Mouse (Mus musculus) forebrain, embryonic 15.5 days (tissue): ENCODE measurements at regions not wholly inside any gene's neighbourhood (a gene's known extent, or its start where the extent isn't known, plus 50 kb on each side); places are given as distances from the start of the nearest gene placed in this dataset.

Experiments used
- ATAC-seq: fragments of 200-750 bp; cut with Nextera tagmentation; replicated peaks from 2 replicates; pipeline ENCODE4 v1.8.0; 2017; ENCODE audit warnings: mild to moderate bottlenecking, moderate TSS enrichment, moderate library complexity
- H3K27ac ChIP-seq: fragments of 300-500 bp; sonication (generic); replicated peaks from 2 replicates; pipeline ENCODE4 v1.5.1; 2015; ENCODE audit warnings: mild to moderate bottlenecking, inconsistent platforms
- H3K27me3 ChIP-seq: fragments of 300-500 bp; sonication (generic); 2 replicates; pipeline ENCODE4 v1.6.1; 2015; ENCODE audit warnings: inconsistent platforms
- H3K36me3 ChIP-seq: fragments of 300-500 bp; sonication (generic); 2 replicates; pipeline ENCODE4 v1.6.1; 2015; ENCODE audit warnings: mild to moderate bottlenecking, inconsistent platforms
- H3K4me1 ChIP-seq: fragments of 300-500 bp; sonication (generic); 2 replicates; pipeline ENCODE4 v1.6.1; 2015; ENCODE audit warnings: inconsistent platforms
- H3K4me2 ChIP-seq: fragments of 300-500 bp; sonication (generic); replicated peaks from 2 replicates; pipeline ENCODE4 v1.6.1; 2015; ENCODE audit warnings: mild to moderate bottlenecking, inconsistent platforms
- H3K4me3 ChIP-seq: fragments of 300-500 bp; sonication (generic); 2 replicates; pipeline ENCODE4 v1.5.1; 2015; ENCODE audit warnings: mild to moderate bottlenecking, inconsistent platforms
- H3K9ac ChIP-seq: fragments of 300-500 bp; sonication (generic); replicated peaks from 2 replicates; pipeline ENCODE4 v1.6.1; 2015; ENCODE audit warnings: mild to moderate bottlenecking, inconsistent platforms
- H3K9me3 ChIP-seq: fragments of 300-500 bp; sonication (generic); 2 replicates; pipeline ENCODE4 v1.6.1; 2016; ENCODE audit warnings: inconsistent platforms
- WGBS: fragments of 180-500 bp; shearing (Covaris S2); methylation state at CpG from one replicate; pipeline ENCODE4 v1.1.7; 2015; ENCODE audit warnings: mixed read lengths; 5-methylcytosine and 5-hydroxymethylcytosine counted together

GRCm38 (mm10) chr2:116812869-116813558 lies 65.5 kb upstream of the Tmco5 start:
- 0 out of 2 replicates have a peak overlapping the region, but pooled peaks have one; percentile 28 for H3K27ac ChIP-seq
- H3K27me3 ChIP-seq: no peaks in the 10 kb centered on the region
- 19% methylated on average over 13 of the region's 13 CpGs for WGBS
- peak; percentile 71; the same call in 1 of the 2 replicates for ATAC-seq
- H3K4me3 ChIP-seq: no peak overlapping the region
- H3K4me2 ChIP-seq: no peak overlapping the region
- H3K9me3 ChIP-seq: no peaks in the 10 kb centered on the region
- H3K4me1 ChIP-seq: peaks cover 33% of the 10 kb centered on the region
- no peaks in the 10 kb centered on the region for H3K36me3 ChIP-seq
- H3K9ac ChIP-seq: no peak overlapping the region

GRCm38 (mm10) chr2:116813559-116813895 lies 65.0 kb upstream of the Tmco5 start:
- WGBS: 41% methylated on average over 5 of the region's 5 CpGs
- Histone ChIP-seq H3K36me3 (no peaks in the 10 kb centered on the region), H3K4me2 (no peak overlapping the region), H3K9ac (no peak overlapping the region), H3K27ac (0 out of 2 replicates have a peak overlapping the region, but pooled peaks have one; percentile 28), H3K4me3 (no peak overlapping the region), H3K27me3 (no peaks in the 10 kb centered on the region), H3K4me1 (peaks cover 35% of the 10 kb centered on the region), H3K9me3 (no peaks in the 10 kb centered on the region)
- ATAC-seq: 0 out of 2 replicates have a peak, but pooled peaks have one; percentile 23

- no peaks in the 10 kb centered on the region for H3K9me3 ChIP-seq
- peak overlapping the region; percentile 35; the same call in 1 of the 2 replicates for H3K27ac ChIP-seq
- H3K36me3 ChIP-seq: no peaks in the 10 kb centered on the region
- H3K4me1 ChIP-seq: peaks cover 56% of the 10 kb centered on the region
- no peaks in the 10 kb centered on the region for H3K27me3 ChIP-seq
- H3K9ac ChIP-seq: no peak overlapping the region
- WGBS: 25% methylated on average over 6 of the region's 6 CpGs
- peak overlapping the region; percentile 22; the same call in 1 of the 2 replicates for H3K4me2 ChIP-seq
- ATAC-seq: 0 out of 2 replicates have a peak, but pooled peaks have one; percentile 33
- no peak overlapping the region for H3K4me3 ChIP-seq
These were observed 61.4 kb upstream of the Tmco5 start for GRCm38 (mm10) chr2:116817134-116817533.

DNA sequence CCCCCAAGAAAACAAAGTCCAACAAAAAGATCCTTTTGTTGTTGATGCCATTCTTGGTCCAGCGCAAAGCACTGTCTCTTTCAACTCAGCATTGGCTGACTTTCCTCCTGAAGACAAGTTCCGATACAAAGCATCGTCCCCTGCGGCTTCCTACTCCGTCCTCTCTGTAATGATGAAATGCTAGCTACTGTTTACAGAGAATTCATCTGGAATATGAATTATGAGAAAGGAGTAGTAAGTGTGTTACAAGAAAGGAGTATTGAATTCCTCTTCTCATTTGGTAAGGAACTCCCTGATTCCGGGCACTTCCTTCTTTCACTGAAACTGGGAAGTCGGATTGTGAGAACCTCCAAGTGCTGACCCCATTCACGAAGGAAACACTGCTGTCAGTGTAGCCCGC lies 60.9 kb upstream of the Tmco5 start:
- Histone ChIP-seq H3K9me3 (no peaks in the 10 kb centered on the region), H3K4me1 (peaks cover 55% of the 10 kb centered on the region), H3K27ac (peak overlapping the region; percentile 35; the same call in 1 of the 2 replicates), H3K27me3 (no peaks in the 10 kb centered on the region), H3K36me3 (no peaks in the 10 kb centered on the region), H3K9ac (no peak overlapping the region), H3K4me2 (peak overlapping the region; percentile 22), H3K4me3 (no peak overlapping the region)
- ATAC-seq: no peak
- WGBS: 33% methylated on average over 9 of the region's 9 CpGs

DNA sequence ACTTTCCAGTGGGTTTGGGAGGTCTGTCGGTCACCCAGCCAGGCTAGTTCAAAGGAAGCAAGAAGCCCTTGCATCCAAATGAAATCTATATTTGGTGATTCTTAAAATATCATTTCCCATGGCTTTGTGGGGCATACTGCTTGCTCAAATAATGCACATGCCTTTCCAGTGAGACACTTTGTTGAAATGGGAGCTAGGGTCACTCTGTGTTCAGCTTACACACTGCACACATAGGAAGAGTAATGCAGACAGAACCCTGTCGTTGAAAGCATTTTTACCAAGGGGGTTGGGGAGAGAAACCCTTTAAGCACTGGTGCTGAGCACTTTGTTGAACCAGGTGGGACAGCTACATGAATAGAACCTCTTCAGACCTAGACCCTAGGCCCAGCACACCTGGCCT lies 59.9 kb upstream of the Tmco5 start:
- no peak for ATAC-seq
- H3K27ac ChIP-seq: peak overlapping the region; percentile 9; the same call in 1 of the 2 replicates
- H3K9me3 ChIP-seq: no peaks in the 10 kb centered on the region
- no peak overlapping the region for H3K4me2 ChIP-seq
- peaks cover 46% of the 10 kb centered on the region for H3K4me1 ChIP-seq
- H3K36me3 ChIP-seq: no peaks in the 10 kb centered on the region
- WGBS: 46% methylated on average over 2 of the region's 2 CpGs
- no peaks in the 10 kb centered on the region for H3K27me3 ChIP-seq
- H3K9ac ChIP-seq: no peak overlapping the region
- no peak overlapping the region for H3K4me3 ChIP-seq

DNA sequence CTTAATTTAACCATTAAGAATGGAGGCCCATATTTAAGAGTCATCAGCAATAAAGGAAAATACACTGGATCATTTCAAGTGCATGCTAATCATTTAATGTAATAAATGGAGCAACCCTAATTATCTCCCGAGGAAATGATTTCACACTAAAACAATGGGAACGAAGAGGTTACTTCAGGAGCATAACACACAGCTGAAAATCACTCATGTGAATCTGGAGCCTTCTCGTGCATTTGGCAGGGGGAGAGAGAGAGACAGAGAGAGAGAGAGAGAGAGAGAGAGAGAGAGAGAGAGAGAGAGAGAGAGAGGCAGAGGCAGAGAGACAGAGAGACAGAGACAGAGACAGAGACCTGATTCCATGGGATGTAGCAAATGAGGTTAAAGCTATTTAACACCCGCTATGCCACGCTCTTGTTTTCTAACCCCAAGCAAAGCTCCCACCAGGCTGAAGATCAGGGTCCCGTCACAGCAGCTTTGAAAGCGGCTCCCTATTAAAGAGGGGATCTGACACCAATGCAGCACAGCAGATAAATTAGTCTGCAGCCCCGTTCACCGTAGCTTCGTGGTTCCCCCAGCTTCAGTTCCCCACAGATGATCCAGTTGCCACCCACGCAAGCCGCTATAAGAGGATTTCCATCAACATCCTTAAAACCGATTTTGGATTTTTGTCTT lies 59.3 kb upstream of the Tmco5 start:
- H3K27ac ChIP-seq: peak overlapping the region; percentile 9
- H3K4me3 ChIP-seq: no peak overlapping the region
- peak overlapping the region; percentile 19; the same call in 1 of the 2 replicates for H3K4me2 ChIP-seq
- H3K4me1 ChIP-seq: peaks cover 40% of the 10 kb centered on the region
- WGBS: 28% methylated on average over 13 of the region's 13 CpGs
- ATAC-seq: 0 out of 2 replicates have a peak, but pooled peaks have one; percentile 17
- no peaks in the 10 kb centered on the region for H3K27me3 ChIP-seq
- no peaks in the 10 kb centered on the region for H3K9me3 ChIP-seq
- no peaks in the 10 kb centered on the region for H3K36me3 ChIP-seq
- H3K9ac ChIP-seq: no peak overlapping the region

GRCm38 (mm10) chr2:116820831-116821745 lies 57.4 kb upstream of the Tmco5 start:
- Histone ChIP-seq H3K4me3 (no peak overlapping the region), H3K9ac (no peak overlapping the region), H3K27ac (peak overlapping the region; percentile 45), H3K36me3 (no peaks in the 10 kb centered on the region), H3K27me3 (no peaks in the 10 kb centered on the region), H3K4me1 (peaks cover 40% of the 10 kb centered on the region), H3K4me2 (0 out of 2 replicates have a peak overlapping the region, but pooled peaks have one; percentile 12), H3K9me3 (no peaks in the 10 kb centered on the region)
- 46% methylated on average over 13 of the region's 13 CpGs for WGBS
- ATAC-seq: peak; percentile 60
